Mouse (Mus musculus): ENCODE results near the gene Epb41l5. TPM values are rescaled to one million over a fixed set of nuclear protein-coding genes. Genes with fewer than 3 reads are reported as not detected.

The Epb41l5 gene
- polyA plus RNA-seq, 1 experiment, result 0.08 TPM

DNA sequence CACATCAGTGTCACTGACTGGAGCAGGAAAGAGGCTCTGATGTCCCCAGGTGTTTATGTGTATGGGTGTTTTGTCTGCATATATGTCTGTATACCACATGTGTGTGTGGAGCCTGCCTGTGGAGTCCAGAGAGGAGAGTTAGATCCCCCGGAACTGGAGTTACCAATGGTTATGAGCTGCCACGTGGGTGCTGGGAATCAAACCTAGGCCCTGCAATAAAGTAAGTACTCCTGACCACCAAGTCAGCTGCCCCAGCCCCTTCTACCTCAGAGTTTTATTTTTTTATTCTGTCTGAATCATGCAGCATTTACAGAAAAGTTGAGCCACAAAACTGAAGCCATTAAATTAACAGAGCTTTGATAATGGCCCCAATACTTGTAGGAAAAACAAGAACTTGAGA is 98.7 kb downstream of the Epb41l5 start:
- H3K4me1 ChIP-seq, result no peaks in the 10 kb centered on the region; the same call in 1 of the 2 replicates
- TF ChIP-seq FLI1 (IDR thresholded peaks at IDR 0.05; ENCODE audit: low read length) (no peak), GATA1 (IDR thresholded peaks at IDR 0.05; ENCODE audit: borderline replicate concordance, low read length) (no peak)
- H3K27me3 ChIP-seq (replicated peaks), result peaks cover 16% of the 10 kb centered on the region
- no peak overlapping the region for H3K4me3 ChIP-seq (replicated peaks)
- H3K9me3 ChIP-seq, result no peaks in the 10 kb centered on the region
- no peaks in the 10 kb centered on the region for H3K36me3 ChIP-seq (replicated peaks; ENCODE audit: low read length)

GRCm38 (mm10) chr1:119549327-119549689 is 99.5 kb downstream of the Epb41l5 start:
- Histone ChIP-seq H3K36me3 (replicated peaks; ENCODE audit: low read length) (no peaks in the 10 kb centered on the region), H3K4me3 (replicated peaks) (no peak overlapping the region), H3K9me3 (no peaks in the 10 kb centered on the region), H3K4me1 (peaks cover 6% of the 10 kb centered on the region), H3K27me3 (replicated peaks) (peaks cover 13% of the 10 kb centered on the region)
- TF ChIP-seq GATA1 (IDR thresholded peaks at IDR 0.05; ENCODE audit: borderline replicate concordance, low read length) (no peak), FLI1 (IDR thresholded peaks at IDR 0.05; ENCODE audit: low read length) (no peak)

DNA sequence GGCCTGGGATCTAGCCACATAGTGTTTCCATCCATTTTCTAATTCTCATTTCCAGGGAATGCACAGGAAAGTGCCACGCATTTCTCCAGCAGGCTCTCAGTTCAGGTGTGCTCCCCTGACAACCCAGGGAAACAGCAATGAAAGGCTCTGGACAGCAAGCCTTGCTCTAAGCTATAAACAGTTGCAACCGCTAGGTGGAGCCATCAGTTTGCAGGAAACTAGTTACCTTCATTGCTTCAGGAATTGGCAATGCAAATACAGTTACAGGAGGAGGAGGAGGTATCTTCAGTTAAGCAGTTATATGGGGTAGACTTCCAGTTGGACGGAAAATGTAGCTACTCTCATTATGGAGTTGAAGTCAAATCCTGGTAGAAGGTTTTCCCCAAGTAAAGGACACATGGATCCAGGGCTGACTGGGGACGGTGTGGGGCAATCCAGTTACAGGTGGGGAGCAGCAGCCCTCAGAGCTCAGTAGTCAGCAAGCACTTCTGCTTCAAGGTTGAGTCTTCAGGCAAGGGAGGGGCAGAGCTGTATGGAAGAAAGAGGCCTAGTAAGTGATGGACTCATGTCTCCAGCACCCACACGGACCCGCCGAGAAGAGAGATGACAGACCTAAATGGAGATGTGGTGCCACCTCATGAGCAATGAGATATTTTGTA is 100.0 kb downstream of the Epb41l5 start:
- Histone ChIP-seq H3K27me3 (replicated peaks) (peaks cover 13% of the 10 kb centered on the region), H3K4me3 (replicated peaks) (no peak overlapping the region), H3K9me3 (no peaks in the 10 kb centered on the region), H3K4me1 (peaks cover 6% of the 10 kb centered on the region), H3K36me3 (replicated peaks; ENCODE audit: low read length) (no peaks in the 10 kb centered on the region)
- TF ChIP-seq GATA1 (IDR thresholded peaks at IDR 0.05; ENCODE audit: borderline replicate concordance, low read length), result no peak
- no peak for TF ChIP-seq FLI1 (IDR thresholded peaks at IDR 0.05; ENCODE audit: low read length)

- H3K36me3 ChIP-seq (replicated peaks; ENCODE audit: low read length), result no peaks in the 10 kb centered on the region
- peaks cover 6% of the 10 kb centered on the region for H3K4me1 ChIP-seq
- no peaks in the 10 kb centered on the region for H3K9me3 ChIP-seq
- peaks cover 24% of the 10 kb centered on the region for H3K27me3 ChIP-seq (replicated peaks)
- no peak for TF ChIP-seq GATA1 (IDR thresholded peaks at IDR 0.05; ENCODE audit: borderline replicate concordance, low read length)
- no peak for TF ChIP-seq FLI1 (IDR thresholded peaks at IDR 0.05; ENCODE audit: low read length)
- H3K4me3 ChIP-seq (replicated peaks), result no peak overlapping the region
Observed at GRCm38 (mm10) chr1:119546490-119546889, 102.3 kb downstream of the Epb41l5 start.

- TF ChIP-seq FLI1 (IDR thresholded peaks at IDR 0.05; ENCODE audit: low read length) (no peak), GATA1 (IDR thresholded peaks at IDR 0.05; ENCODE audit: borderline replicate concordance, low read length) (no peak)
- Histone ChIP-seq H3K4me1 (peaks cover 6% of the 10 kb centered on the region), H3K4me3 (replicated peaks) (peak overlapping the region; percentile 3), H3K27me3 (replicated peaks) (peaks cover 26% of the 10 kb centered on the region), H3K9me3 (no peaks in the 10 kb centered on the region), H3K36me3 (replicated peaks; ENCODE audit: low read length) (no peaks in the 10 kb centered on the region)
Observed at GRCm38 (mm10) chr1:119545671-119546070, 103.1 kb downstream of the Epb41l5 start.

GRCm38 (mm10) chr1:119545164-119545563 is 103.6 kb downstream of the Epb41l5 start:
- TF ChIP-seq FLI1 (IDR thresholded peaks at IDR 0.05; ENCODE audit: low read length), result no peak
- TF ChIP-seq GATA1 (IDR thresholded peaks at IDR 0.05; ENCODE audit: borderline replicate concordance, low read length), result no peak
- no peak overlapping the region for H3K4me3 ChIP-seq (replicated peaks)
- H3K36me3 ChIP-seq (replicated peaks; ENCODE audit: low read length), result no peaks in the 10 kb centered on the region
- H3K4me1 ChIP-seq, result peaks cover 6% of the 10 kb centered on the region
- peaks cover 26% of the 10 kb centered on the region for H3K27me3 ChIP-seq (replicated peaks)
- no peaks in the 10 kb centered on the region for H3K9me3 ChIP-seq

GRCm38 (mm10) chr1:119544611-119545155 is 104.1 kb downstream of the Epb41l5 start:
- Histone ChIP-seq H3K9me3 (no peaks in the 10 kb centered on the region), H3K4me3 (replicated peaks) (no peak overlapping the region), H3K27me3 (replicated peaks) (peaks cover 25% of the 10 kb centered on the region), H3K4me1 (peaks cover 6% of the 10 kb centered on the region), H3K36me3 (replicated peaks; ENCODE audit: low read length) (no peaks in the 10 kb centered on the region)
- TF ChIP-seq FLI1 (IDR thresholded peaks at IDR 0.05; ENCODE audit: low read length) (no peak), GATA1 (IDR thresholded peaks at IDR 0.05; ENCODE audit: borderline replicate concordance, low read length) (no peak)

DNA sequence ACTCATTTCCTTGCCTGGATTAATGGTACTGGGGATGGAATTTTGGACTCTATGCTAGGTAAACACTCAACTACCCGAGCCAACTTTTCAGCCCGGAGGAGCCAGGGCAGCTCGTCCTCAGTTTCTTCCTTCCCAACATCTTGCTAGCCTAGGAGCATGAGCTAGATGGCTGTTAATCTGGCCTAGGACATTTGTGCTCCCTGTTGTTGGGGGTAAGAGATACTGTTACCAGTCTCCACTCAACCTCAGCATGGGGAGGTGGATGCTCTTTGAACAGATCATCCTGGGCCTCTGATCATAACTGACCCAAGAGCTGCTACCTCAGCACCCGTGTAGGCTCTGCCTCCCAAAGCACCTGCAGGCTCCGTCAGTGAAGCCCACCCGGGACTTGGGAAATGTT is 105.5 kb downstream of the Epb41l5 start:
- Histone ChIP-seq H3K36me3 (replicated peaks; ENCODE audit: low read length) (no peaks in the 10 kb centered on the region), H3K9me3 (no peaks in the 10 kb centered on the region), H3K4me1 (peaks cover 6% of the 10 kb centered on the region), H3K27me3 (replicated peaks) (peaks cover 27% of the 10 kb centered on the region), H3K4me3 (replicated peaks) (no peak overlapping the region)
- TF ChIP-seq FLI1 (IDR thresholded peaks at IDR 0.05; ENCODE audit: low read length) (no peak), GATA1 (IDR thresholded peaks at IDR 0.05; ENCODE audit: borderline replicate concordance, low read length) (no peak)

DNA sequence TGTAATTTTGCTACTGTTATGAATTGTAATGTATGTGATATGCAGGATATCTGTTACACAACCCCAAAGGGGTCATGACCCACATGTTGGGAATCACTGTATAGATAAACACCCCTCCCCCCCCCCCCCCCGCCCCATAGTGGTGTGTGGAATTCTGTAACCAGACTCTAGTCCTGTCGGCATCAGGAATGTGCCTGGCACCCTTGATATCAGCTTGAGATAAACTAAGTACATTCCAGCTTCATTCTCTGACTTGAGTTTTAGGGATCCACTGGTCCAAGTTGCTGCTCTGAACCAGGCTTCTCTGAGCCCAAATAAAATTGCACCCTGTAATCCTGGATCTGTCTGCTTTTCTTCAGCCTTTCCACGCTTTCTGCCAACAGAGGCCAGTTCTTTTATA is 107.2 kb downstream of the Epb41l5 start:
- no peak for TF ChIP-seq GATA1 (IDR thresholded peaks at IDR 0.05; ENCODE audit: borderline replicate concordance, low read length)
- no peak for TF ChIP-seq FLI1 (IDR thresholded peaks at IDR 0.05; ENCODE audit: low read length)
- Histone ChIP-seq H3K9me3 (no peaks in the 10 kb centered on the region), H3K36me3 (replicated peaks; ENCODE audit: low read length) (no peaks in the 10 kb centered on the region), H3K27me3 (replicated peaks) (peaks cover 28% of the 10 kb centered on the region), H3K4me3 (replicated peaks) (no peak overlapping the region), H3K4me1 (peaks cover 6% of the 10 kb centered on the region)

- Histone ChIP-seq H3K4me3 (replicated peaks) (no peak overlapping the region), H3K9me3 (no peaks in the 10 kb centered on the region), H3K36me3 (replicated peaks; ENCODE audit: low read length) (no peaks in the 10 kb centered on the region), H3K27me3 (replicated peaks) (peaks cover 26% of the 10 kb centered on the region), H3K4me1 (peaks cover 6% of the 10 kb centered on the region)
- no peak for TF ChIP-seq GATA1 (IDR thresholded peaks at IDR 0.05; ENCODE audit: borderline replicate concordance, low read length)
- no peak for TF ChIP-seq FLI1 (IDR thresholded peaks at IDR 0.05; ENCODE audit: low read length)
Observed at GRCm38 (mm10) chr1:119540836-119541557, 107.8 kb downstream of the Epb41l5 start.

All from megakaryocyte, embryonic 14.5 days (primary cell).